Mouse (Mus musculus): ENCODE results near the gene Agt. TPM values are rescaled to one million over a fixed set of nuclear protein-coding genes. Genes with fewer than 3 reads are reported as not detected.

The Agt gene
- total RNA-seq, 2 experiments from 2014 or later, result not detected

DNA sequence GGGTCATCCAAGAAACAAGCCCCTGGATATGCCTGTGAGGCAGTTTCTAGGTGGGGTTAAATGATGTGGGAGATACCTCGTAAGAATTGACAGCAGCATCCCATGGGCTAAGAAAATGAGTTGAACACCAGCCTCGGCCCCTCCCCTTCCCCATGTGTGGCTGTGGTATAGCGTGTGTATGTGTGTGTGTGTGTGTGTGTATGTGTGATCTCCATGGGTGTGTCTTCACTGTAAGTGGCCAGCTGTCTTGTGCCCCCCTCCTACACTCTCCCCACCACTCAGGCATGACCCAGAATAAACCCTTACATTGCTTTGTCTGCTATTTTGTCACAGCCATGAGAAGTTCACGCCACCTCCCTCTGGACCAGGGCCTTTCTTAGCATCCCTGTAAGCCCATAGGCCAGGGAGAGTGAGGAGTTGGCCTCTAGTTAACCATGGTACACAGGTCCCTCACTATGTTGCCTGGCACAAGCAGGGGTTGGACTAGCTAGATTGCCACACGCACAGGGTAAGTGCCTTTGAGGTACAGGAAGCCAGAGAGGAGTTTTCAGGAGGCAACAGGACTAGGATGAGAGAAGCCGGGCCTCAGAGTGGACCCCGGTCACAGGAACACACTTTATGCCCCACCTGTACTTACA lies 14.3 kb downstream of the Agt start:
- no peak for ATAC-seq (replicated peaks; ENCODE audit: poor library complexity)

DNA sequence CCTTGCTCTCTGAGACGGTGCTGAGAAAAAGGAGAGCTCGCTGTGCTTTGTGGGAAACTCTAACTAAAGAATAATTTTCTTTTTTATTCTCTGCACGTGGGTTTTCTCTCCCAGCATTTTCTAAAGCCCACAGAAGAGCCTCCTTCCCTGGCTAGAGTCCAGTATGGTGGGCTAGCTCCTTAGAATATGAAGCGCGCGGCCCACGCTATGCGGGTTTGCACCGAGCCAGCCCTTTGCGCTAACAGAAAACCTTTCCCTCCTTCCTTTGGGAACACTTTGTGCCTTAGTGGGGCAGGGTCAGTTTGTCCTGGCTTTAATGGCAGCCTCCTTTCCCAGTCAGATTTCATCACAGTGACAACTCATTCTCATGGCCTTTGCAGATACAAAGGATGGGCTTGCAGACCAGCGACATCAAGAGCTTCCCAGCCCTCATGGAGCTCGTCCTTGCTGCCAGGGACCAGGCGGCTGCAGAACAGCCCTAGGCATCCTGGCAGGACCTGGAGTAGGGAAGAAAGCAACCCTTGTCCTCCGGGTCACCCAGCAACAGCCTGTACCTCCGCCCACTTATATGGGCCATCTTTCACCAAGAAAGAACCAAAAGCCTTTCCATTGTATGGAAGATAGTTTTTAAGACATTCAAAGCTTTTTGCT lies 18.4 kb downstream of the Agt start:
- ATAC-seq (replicated peaks; ENCODE audit: poor library complexity), result no peak

DNA sequence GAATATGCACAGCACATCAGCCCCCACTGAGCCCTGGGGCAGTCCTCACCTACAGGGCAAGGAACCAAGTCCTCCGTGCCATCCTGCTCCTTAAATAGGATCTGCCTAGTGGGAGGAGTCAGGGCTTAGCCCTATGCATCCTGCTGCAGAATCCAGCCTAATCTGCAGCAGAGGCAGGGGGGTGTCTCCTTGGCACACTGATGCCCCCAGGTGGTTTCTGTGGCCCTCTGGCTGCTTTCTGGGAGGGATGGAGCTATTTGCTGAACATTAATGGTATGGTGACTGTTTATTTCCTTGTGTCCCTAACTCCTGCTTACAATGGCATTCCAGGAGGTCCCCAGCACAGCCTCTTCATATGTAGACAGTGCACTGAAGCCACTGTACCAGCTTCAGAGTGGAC lies 21.3 kb downstream of the Agt start:
- no peak for ATAC-seq (replicated peaks; ENCODE audit: poor library complexity)

DNA sequence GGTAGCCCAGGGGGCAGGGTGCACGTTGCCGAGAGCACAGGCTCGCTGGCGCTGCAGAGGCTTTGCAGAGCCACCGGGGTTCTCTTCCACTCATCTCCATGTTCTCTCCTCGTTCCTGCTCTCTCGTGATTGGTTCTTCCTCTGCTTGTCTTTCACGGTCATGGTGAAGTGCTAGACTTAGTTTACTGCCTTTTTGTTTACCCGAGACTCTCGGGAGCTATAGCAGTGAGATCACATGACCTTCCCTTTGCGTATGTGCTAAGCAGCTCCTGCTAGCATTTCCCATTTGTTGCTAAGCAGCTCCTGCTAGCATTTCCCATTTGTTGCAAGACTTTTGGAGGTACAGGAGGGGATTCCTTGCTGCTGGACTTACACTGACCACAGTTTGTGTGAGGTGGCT lies 22.2 kb downstream of the Agt start:
- ATAC-seq (replicated peaks; ENCODE audit: poor library complexity), result no peak

DNA sequence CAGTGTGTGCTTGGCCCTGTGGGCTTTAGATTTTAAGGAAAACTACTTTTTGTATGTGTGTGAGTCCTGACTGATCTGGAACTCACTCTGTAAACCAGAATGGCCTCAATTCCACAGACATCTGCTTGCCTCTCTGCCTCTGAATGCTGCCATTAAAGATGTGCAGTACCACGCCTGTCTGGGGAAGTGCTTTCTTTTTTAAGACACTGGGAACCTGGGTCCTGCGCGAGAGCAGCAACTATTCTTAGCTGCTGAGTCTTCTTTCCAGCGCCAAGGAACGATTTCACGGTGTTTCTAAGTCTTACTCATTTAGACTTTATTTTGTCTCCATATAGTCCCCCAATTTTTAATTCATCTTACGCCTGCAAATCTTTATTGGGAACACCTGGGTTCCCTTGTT lies 22.7 kb downstream of the Agt start:
- no peak for ATAC-seq (replicated peaks; ENCODE audit: poor library complexity)

DNA sequence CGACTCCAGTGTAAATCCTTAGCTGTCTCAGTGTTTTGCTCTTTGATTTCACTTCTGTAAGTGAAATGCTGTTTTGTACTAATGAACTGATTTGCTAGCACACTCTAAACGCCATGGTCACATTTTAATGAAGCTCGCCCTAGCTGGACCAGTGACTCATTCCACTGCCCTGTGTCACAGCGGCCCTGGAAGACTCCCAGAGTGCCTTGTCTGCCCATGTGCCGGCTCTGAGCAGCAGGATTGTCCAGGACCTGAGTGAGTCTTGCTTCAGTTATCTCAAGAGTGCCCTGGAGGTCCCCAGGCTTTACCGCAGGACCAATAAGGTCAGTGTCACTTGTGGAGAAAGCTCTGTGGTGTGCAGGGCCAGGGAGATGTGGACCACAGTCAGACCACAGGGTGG lies 23.1 kb downstream of the Agt start:
- ATAC-seq (replicated peaks; ENCODE audit: poor library complexity), result no peak

DNA sequence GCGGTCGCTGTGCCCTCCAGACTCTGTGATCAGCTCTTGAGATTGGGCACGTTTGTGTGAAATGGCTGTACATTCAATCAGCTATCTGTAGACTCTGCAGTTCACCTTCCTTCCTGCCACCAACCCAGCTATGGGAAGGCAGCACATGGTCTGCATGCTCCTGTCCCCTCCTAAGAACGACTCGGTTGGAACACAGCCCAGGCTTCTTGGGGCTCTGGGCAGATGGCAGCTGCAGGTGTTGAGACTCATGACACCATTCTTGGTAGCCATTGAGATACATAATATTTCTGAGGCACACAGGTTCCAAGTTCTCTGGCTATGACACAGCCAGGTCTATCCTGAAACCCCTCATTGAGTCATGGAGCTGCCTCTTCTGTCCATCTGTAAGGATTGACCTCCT lies 26.2 kb downstream of the Agt start:
- ATAC-seq (replicated peaks; ENCODE audit: poor library complexity), result no peak

DNA sequence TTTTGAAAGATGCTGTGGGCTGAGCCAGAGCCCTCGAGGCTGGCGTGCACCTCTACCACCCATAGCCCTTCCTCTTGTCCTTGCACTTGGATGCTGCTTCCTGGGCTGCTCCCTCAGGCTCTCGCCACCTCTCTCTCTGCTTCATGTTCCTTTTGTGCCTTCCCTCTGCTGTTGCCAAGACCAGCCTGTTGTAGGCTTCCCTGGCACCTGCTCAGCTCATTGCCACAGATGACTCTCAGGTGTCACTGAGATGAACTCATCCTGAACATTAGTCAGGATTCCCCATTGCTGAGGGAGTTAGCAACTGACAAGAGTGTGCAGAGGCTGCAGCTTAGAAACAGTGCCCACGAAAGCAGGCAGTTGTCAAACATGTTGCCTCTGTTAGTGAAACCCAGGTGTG lies 27.5 kb downstream of the Agt start:
- no peak for ATAC-seq (replicated peaks; ENCODE audit: poor library complexity)

DNA sequence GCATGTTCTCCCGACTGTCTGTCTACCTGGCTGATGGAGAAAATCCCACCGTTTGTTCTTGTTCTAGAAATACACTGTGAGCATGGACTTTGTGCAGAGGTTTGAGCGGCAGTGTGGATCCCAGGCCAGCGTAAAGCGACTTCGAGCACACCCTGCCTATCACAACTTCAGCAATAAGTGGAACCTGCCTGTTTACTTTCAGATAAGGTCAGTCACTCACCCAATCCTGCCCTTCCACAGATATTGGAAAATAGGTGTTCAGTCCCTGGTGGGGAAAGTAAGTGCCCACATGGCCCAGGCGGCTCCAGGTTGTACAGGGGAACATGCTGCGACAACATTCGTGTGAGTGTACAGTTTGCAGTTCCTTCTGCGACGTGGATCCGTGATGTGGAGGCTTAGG lies 28.6 kb downstream of the Agt start:
- ATAC-seq (replicated peaks; ENCODE audit: poor library complexity), result no peak

DNA sequence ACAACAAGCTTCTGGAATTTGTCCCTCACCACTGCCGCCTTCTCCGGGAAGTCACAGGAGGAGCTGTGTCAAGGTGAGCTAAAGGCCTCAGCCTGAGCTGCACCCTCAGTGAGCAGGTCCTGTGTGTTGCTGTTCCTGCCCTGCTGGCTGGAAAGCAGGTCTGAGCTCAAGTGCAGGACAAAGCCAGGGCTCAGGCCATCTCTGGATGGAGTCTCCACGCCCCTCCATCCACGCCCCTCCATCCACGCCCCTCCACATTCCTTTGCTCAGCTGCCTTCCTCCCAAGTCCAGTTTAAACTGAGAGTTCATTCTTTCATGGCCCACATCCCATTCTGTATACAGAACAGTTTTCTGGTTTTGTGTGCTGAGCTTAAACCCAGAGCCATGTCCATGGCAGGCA lies 34.1 kb downstream of the Agt start:
- no peak for ATAC-seq (replicated peaks; ENCODE audit: poor library complexity)

DNA sequence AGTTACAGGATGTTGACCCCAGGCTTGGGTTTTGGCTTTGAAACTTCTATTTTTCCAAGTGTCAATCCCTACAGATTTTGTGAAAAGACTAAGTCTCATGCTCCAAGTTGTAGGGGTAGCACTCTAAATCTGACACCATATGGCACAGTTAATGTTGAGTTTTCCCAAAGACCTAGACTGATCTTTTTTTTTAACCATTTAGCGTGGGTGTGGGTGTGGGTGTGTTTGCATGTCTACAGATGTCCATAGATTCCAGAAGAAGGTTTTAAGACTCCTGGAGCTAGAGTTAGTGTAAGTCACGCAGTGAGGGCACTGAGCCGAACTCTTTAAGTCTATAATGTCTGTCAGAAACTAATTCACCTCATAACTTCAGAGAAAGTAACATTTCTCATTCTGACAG lies 36.9 kb downstream of the Agt start:
- ATAC-seq (replicated peaks; ENCODE audit: poor library complexity), result no peak

DNA sequence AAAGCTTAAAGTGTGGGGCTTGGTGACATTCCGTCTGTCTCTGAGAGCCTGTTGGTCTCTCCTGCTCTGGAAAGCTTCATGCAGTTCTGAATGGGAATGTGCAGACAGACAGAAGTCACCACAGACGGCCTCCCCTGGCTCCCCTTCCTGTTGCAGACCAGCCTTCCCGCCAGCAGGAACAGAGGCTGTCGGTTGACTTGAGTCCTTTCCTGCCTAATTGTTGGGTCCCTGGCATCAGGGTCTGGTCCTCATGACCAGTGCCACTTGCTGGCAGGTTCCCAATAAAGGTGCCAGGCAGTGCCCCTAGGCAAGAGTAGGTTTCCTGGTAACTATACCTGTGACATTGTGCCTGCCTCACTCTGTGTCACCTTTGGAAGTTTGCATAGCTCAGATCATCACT lies 38.5 kb downstream of the Agt start:
- no peak for ATAC-seq (replicated peaks; ENCODE audit: poor library complexity)

DNA sequence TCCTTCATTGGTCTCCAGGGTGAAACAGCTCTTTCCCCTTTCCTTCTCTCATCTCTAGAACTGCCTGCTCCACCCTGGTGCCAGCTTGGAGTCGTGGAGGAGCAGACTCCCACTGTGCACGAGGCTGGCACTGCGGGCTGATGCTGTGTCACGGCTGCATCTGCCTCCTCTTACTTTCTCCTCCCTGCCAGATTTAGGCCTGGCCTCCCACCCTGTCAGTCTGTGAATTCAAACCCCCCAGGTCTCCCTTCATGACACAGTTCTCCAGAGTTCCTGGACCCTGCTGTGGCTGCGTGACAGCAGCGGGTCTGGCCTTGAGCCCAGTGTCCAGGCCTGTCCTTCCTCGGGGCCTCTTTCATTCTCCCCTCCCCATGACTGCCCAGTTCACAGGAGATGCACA lies 39.0 kb downstream of the Agt start:
- no peak for ATAC-seq (replicated peaks; ENCODE audit: poor library complexity)

DNA sequence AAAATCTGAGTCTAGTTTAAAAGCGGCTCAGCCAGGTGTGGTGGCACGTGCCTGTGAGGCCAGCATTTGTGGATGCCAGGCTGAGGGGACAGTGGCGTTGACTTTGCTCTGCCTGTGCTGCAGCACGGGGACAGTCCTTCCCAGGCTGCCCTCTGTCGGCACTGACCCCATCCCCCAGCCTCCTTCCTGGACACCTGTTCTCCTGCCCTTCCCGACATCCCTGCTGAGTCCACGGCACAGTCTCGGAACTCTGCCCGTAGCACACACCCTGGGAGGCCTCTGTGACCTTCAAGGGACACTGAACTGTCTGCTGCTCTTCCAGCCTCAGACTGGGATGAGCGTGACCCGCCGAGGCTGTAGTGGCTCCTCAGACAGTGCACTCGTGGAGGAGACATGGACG lies 39.4 kb downstream of the Agt start:
- ATAC-seq (replicated peaks; ENCODE audit: poor library complexity), result no peak

DNA sequence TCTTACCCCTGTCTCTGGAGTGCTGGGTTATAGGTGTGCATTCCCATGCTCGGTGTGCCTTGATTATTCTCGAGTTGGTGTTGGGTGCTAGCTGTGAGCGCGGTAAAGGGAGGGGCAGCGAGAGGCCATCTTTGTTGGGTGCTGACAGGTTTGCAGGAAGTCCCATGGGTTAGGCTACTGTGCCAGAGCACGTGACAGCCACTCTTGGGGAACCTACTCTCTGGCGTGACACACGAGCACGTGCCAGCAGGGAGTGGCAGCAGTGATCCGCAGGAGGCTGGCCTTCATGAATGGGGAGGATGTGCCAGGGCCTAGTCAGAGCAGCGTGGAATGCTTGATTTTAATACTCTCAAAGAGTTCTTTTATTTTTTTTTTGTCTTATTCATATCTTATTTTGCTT lies 43.2 kb downstream of the Agt start:
- no peak for ATAC-seq (replicated peaks; ENCODE audit: poor library complexity)

DNA sequence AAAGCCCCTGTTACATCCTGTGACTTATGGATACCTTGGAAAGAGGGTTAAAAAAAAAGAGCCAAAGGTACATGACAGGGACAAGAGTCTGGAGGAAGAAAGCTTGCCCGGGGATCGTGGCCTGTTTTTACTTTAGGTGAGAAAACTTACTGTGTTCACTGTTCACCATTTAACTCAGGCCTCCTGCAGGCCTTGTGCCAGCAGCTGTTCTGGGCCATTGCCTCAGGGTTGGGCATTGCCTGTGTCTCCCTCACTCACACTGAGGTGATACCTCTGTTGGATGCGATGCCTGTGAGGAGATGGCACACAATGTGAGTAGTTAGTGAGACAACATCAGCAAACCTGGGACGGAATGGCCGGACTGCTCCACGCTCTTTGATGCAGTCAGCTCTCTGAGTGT lies 47.6 kb downstream of the Agt start:
- no peak for ATAC-seq (replicated peaks; ENCODE audit: poor library complexity)

DNA sequence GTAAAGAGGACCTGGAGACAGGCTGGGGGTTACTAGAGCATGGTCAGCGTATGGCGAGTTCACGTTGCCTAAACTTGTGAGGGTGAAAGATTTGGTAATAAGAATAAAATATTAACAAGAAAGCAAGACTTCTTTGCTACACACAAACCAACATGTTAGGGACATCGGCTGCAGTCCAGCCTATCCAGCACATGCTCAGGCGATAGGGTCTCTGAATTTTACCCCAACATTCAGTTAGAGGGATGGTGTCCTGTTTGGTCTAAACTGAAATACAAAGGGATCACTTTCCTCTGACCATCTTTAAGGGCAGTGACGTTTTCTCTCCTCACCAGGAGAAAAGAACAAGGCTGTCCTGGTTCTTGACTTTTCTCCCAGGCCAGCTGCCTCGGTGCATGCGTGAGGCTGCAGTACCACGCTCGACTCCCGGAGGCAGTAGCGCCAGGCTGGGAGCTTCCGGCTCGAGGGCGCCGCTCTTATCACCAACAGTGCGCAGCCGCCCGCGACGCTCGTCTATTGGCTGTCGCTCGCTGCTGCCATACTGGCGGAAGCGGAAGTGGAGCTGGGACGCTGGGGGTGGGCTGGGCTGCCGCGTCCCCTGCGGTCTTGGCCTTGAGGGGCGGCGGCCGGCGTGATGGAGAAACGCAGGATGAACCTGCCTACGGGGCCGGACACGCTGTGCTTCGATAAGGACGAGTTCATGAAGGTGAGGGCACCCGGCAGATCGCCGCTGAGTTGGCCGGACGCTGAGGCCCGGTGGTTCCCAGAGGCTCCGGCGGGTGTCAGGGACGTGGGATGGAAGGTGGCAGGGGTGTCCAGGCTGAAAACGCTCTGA lies 49.0 kb downstream of the Agt start, which contains the start of gene Cog2:
Gene Cog2 (plus strand): TSS at position 519 of the 832 bp plus-strand sequence.
- peak; percentile 99 for ATAC-seq (replicated peaks; ENCODE audit: poor library complexity)

DNA sequence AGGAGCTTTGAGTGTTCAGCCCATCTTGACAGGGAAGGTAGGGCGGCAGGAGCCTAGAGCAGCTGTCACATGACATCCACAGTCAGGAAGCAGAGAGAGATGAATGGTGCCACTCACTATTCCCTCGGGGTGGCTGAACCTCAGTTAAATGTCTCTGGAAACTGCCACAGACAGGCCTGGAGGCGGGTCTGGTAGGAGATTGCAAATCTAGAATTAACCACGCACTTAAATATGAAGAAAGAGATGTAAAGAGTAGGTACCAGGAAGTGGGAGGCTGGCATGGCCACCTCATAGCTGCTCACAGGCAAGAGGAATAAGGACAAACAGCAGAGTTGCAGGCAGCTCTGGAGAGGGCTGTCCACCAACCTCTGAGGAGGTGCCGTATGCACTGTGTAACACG lies 52.4 kb downstream of the Agt start:
- ATAC-seq (replicated peaks; ENCODE audit: poor library complexity), result no peak

DNA sequence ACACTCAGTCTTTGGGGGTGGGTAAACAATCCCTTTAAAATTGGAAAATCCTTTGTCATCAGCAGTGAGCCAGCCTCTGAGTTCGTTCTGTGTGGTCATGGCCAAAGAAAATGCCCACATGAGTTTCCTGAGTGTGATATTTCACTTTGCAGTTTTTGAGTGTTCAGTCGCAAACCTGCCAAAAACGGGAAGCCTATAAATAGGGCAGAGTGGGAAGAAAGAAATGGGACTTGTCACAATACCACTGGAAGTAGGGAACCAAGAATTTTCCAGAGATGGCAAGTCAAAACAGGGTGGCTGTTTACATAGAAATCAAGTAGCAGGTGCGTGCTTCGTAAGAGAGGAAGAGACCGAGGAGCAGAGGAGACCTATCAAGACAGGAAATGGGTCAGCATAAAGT lies 53.0 kb downstream of the Agt start:
- no peak for ATAC-seq (replicated peaks; ENCODE audit: poor library complexity)

DNA sequence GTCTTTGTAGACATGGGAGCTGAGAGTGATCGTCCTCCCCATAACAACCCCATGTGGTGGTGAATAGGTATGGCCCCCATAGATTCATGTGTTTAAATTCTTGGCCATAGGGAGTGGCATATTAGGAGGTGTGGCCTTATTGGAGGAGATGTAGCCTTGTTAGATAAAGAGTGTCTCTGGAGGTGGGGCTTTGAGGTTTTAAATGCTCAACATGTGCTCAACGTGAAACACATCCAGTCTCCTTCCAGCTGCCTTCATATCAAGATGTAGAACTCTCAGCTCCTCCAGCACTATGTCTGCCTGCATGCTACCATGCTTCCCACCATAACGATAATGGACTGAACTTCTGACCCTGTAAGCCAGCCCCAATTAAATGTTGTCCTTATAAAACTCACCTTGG lies 53.5 kb downstream of the Agt start:
- no peak for ATAC-seq (replicated peaks; ENCODE audit: poor library complexity)

DNA sequence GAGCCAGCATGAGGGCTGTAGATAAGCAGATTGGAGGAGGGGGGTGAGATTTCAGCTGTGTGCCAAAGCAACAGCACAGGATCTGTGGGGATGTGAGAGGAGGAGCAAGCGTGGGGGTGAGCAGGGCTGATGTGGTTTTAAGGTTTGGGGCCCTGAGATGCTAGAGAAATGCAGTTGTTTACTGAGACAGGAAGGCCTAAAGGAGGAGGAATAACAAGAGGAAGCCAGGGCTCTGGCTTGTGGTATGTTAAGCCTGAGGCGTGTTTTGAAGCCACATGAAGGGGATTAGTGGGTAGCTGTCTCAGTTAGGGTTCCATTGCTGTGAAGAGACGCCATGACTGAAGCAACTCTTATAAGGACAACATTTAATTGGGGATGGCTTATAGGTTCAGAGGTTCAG lies 60.4 kb downstream of the Agt start:
- ATAC-seq (replicated peaks; ENCODE audit: poor library complexity), result no peak

DNA sequence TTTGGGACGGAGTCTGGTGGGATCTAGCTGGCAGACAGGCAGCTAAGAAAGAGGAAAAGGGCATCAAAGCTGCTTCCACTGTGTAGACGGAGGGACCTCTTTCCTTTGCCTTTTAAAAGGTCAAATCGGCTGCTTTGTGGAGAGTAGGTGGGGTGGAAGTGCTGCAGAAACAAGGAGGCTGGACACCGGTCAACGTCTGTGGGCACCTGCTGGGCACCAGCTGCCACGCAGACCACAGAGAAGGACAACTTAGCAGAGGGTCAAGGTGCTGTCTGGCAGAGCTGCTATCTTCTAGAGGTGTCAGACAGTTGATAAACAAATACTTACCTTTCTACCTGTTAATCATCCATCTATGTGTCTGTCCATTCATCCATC lies 61.2 kb downstream of the Agt start:
- ATAC-seq (replicated peaks; ENCODE audit: poor library complexity), result no peak
